Mouse (Mus musculus): ENCODE results near the gene Hist1h2af. TPM values are rescaled to one million over a fixed set of nuclear protein-coding genes. Genes with fewer than 3 reads are reported as not detected.
"Not testable (repeated sequence)": the region's sequence is repeated elsewhere in the genome, so short reads cannot be mapped to it uniquely, and the experiment has no call there.

The Hist1h2af gene
- polyA plus RNA-seq, 1 experiment: 98.1 TPM

DNA sequence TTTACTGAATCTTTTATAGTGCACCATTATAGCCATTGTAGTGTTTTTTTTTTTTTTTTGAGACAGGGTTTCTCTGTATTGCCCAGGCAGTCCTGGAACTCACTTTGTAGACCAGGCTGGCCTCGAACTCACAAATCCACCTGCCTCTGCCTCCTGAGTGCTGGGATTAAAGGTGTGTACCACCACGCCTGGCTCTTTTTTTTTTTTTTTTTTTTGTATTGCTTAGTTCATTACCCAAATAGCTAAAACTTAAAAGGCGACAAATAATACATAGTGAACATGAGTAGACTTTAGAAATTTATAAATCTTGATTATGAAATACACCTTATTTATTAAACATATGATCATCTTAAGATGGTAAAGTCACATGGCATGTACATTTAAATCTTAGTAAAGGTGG is 7.8 kb downstream of the Hist1h2af start:
- peaks cover 15% of the 10 kb centered on the region for H3K79me2 ChIP-seq (ENCODE audit: control insufficient read depth, insufficient read depth)
- H3K4me3 ChIP-seq (ENCODE audit: insufficient read depth, poor library complexity, severe bottlenecking): no peak overlapping the region
- TF ChIP-seq CEBPB (IDR thresholded peaks at IDR 0.05; ENCODE audit: low read depth) (no peak), MYOD1 (IDR thresholded peaks at IDR 0.05; ENCODE audit: control insufficient read depth, insufficient read length, low read depth) (no peak), USF1 (IDR thresholded peaks at IDR 0.05; ENCODE audit: low read depth) (no peak), CTCF (IDR thresholded peaks at IDR 0.05; ENCODE audit: control insufficient read depth, insufficient read depth, insufficient read length) (no peak), FOSL1 (IDR thresholded peaks at IDR 0.05; ENCODE audit: insufficient read depth, low read length, poor library complexity, severe bottlenecking) (no peak), MAX (IDR thresholded peaks at IDR 0.05) (no peak), MYOG (IDR thresholded peaks at IDR 0.05; ENCODE audit: control insufficient read depth, extremely low read depth, insufficient read length) (no peak)

DNA sequence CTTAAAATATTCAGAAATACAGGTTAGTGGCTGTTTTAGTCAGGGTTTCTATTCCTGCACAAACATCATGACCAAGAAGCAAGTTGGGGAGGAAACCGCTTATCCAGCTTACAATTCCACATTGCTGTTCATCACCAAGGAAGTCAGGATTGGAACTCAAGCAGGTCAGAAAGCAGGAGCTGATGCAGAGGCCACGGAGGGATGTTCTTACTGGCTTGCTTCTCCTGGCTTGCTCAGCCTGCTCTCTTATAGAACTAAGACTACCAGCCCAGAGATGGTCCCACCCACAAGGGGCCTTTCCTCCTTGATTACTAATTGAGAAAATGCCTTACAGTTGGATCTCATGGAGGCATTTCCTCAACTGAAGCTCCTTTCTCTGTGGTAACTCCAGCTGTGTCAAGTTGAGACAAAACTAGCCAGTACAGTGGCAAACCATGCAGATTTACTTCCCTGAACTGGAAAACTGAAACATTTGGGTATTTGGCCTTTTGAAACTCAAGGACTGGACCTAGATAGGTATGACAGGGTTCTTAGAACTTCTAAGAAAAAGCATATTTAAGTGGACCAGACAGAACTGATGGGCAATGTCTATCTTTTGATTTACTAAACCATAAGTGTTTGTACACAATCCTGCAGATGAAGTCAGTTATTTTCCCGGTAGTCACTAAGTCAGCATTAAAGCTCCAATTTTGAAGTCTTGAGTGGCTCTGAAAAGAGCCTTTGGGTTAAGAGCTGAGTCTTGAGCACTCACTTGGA is 8.7 kb downstream of the Hist1h2af start:
- not testable (repeated sequence) for H3K79me3 ChIP-seq (ENCODE audit: low read depth); H3K79me2 ChIP-seq (ENCODE audit: control insufficient read depth, insufficient read depth); H3K36me3 ChIP-seq (ENCODE audit: control insufficient read depth, insufficient read depth); H3K27me3 ChIP-seq (ENCODE audit: control insufficient read depth, insufficient read depth, insufficient read length)
- Histone ChIP-seq H3ac (ENCODE audit: control insufficient read depth, insufficient read length, low read depth) (peak overlapping the region; percentile 65), H3K4me3 (ENCODE audit: insufficient read depth, poor library complexity, severe bottlenecking) (peak overlapping the region; percentile 30)

More for the DNA sequence above, 7.8 kb downstream of the Hist1h2af start:
- no peaks in the 10 kb centered on the region for H3K36me3 ChIP-seq (ENCODE audit: control insufficient read depth, insufficient read depth)
- no peaks in the 10 kb centered on the region for H3K27me3 ChIP-seq (ENCODE audit: control insufficient read depth, insufficient read depth, insufficient read length)
- H3K79me3 ChIP-seq (ENCODE audit: low read depth): no peaks in the 10 kb centered on the region
- no peak overlapping the region for H3ac ChIP-seq (ENCODE audit: control insufficient read depth, insufficient read length, low read depth)

DNA sequence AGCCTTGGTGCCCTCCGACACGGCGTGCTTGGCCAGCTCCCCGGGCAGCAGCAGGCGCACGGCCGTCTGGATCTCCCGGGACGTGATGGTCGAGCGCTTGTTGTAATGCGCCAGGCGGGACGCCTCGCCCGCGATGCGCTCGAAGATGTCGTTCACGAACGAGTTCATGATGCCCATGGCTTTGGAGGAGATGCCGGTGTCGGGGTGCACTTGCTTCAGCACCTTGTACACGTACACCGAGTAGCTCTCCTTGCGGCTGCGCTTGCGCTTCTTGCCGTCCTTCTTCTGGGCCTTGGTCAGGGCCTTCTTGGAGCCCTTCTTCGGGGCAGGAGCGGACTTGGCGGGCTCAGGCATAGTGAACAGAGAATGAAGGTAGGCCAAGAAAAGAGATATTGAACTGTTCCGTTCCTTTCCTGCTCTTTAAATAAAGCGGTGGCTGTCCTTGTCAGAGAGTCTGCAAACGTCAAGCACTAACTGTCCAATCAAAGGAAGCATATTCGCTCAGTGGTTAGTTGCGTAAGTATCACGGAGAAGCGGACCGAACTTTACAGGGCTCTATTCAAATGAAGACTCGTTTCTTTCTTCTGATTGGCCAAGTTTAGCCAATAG is 9.4 kb downstream of the Hist1h2af start, which contains the start of gene Hist1h2bh:
Gene Hist1h2bh, minus strand, starts transcription at position 394 of the 609 bp plus-strand sequence.
- H3K27me3 ChIP-seq (ENCODE audit: control insufficient read depth, insufficient read depth, insufficient read length); H3K79me3 ChIP-seq (ENCODE audit: low read depth); H3K36me3 ChIP-seq (ENCODE audit: control insufficient read depth, insufficient read depth); H3K79me2 ChIP-seq (ENCODE audit: control insufficient read depth, insufficient read depth): not testable (repeated sequence)
- TF ChIP-seq CEBPB (IDR thresholded peaks at IDR 0.05; ENCODE audit: low read depth): peak; percentile 97
- H3K4me3 ChIP-seq (ENCODE audit: insufficient read depth, poor library complexity, severe bottlenecking): peak within 1 kb of the TSS; percentile 30
- H3ac ChIP-seq (ENCODE audit: control insufficient read depth, insufficient read length, low read depth): peak within 1 kb of the TSS; percentile 65

DNA sequence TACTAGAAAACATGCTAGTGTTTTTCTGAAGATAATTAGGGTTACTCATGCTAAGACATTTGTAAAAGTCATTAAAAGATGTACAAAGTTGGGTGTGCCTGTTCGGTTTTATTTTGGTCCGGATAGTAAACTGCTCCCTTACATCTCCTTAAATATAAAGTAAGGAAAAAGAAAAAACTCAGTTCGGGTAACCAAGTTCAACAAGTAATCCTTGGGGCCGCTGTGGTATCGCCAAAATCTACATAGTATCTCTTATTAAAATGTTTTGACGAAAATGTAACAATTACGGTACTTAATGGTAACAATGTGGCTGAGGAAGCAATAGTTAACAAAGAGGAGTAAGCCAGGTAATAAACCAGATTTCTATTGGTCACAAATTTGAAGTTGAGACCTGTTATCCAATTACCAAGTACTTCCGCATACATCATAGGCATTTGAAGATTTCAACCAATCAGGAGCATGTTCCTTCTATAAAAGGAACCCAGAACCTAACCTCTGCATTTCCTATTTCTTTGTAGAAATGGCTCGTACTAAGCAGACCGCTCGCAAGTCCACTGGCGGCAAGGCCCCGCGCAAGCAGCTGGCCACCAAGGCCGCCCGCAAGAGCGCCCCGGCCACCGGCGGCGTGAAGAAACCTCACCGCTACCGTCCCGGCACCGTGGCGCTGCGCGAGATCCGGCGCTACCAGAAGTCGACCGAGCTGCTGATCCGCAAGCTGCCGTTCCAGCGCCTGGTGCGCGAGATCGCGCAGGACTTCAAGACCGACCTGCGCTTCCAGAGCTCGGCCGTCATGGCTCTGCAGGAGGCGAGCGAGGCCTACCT is 10.5 kb downstream of the Hist1h2af start, which contains the start of gene Hist1h3f:
Gene Hist1h3f, plus strand, starts transcription at position 88 of the 822 bp plus-strand sequence.
- TF ChIP-seq MYOD1 (IDR thresholded peaks at IDR 0.05; ENCODE audit: control insufficient read depth, insufficient read length, low read depth) (no peak), MAX (IDR thresholded peaks at IDR 0.05) (no peak), CEBPB (IDR thresholded peaks at IDR 0.05; ENCODE audit: low read depth) (no peak), USF1 (IDR thresholded peaks at IDR 0.05; ENCODE audit: low read depth) (no peak), FOSL1 (IDR thresholded peaks at IDR 0.05; ENCODE audit: insufficient read depth, low read length, poor library complexity, severe bottlenecking) (no peak), MYOG (IDR thresholded peaks at IDR 0.05; ENCODE audit: control insufficient read depth, extremely low read depth, insufficient read length) (no peak), CTCF (IDR thresholded peaks at IDR 0.05; ENCODE audit: control insufficient read depth, insufficient read depth, insufficient read length) (no peak)
- Histone ChIP-seq H3K79me3 (ENCODE audit: low read depth) (no peaks in the 10 kb centered on the region), H3ac (ENCODE audit: control insufficient read depth, insufficient read length, low read depth) (peak within 1 kb of the TSS; percentile 65), H3K4me3 (ENCODE audit: insufficient read depth, poor library complexity, severe bottlenecking) (peak within 1 kb of the TSS; percentile 30), H3K79me2 (ENCODE audit: control insufficient read depth, insufficient read depth) (no peaks in the 10 kb centered on the region), H3K27me3 (ENCODE audit: control insufficient read depth, insufficient read depth, insufficient read length) (no peaks in the 10 kb centered on the region), H3K36me3 (ENCODE audit: control insufficient read depth, insufficient read depth) (no peaks in the 10 kb centered on the region)

DNA sequence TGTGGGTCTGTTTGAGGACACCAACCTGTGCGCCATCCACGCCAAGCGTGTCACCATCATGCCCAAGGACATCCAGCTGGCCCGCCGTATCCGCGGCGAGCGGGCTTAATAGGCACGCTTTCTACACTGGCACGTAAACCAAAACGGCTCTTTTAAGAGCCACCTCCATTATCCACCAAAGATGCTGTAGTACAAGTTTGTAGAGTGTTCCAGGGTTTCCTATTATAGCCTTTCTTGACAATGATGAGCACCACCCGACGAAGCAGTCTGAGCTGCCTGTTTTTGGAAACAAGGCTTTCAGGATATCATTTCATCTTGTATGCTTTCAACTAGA is 11.0 kb downstream of the Hist1h2af start:
- not testable (repeated sequence) for H3K27me3 ChIP-seq (ENCODE audit: control insufficient read depth, insufficient read depth, insufficient read length); H3K79me2 ChIP-seq (ENCODE audit: control insufficient read depth, insufficient read depth); H3K4me3 ChIP-seq (ENCODE audit: insufficient read depth, poor library complexity, severe bottlenecking); H3ac ChIP-seq (ENCODE audit: control insufficient read depth, insufficient read length, low read depth); H3K36me3 ChIP-seq (ENCODE audit: control insufficient read depth, insufficient read depth); H3K79me3 ChIP-seq (ENCODE audit: low read depth)

DNA sequence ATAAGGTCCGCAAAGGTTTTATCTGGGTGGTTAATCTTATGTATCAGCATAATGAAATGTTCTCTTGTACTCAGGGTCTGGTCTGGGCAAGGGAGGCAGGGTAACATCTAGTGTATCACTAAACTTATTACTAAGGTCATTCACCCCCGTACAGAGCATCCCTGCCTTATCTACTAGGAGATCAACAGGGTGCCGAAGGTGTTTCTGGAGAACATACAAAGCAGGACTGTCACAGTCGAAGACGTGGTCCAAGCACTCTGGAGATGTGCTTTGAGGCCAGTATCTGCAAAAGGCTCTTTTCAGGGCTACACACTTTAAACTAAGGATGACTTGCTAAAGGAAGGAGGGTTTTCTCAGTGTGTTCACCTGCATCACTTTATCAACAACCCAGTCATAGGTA is 13.0 kb downstream of the Hist1h2af start:
- no peak for TF ChIP-seq FOSL1 (IDR thresholded peaks at IDR 0.05; ENCODE audit: insufficient read depth, low read length, poor library complexity, severe bottlenecking)
- TF ChIP-seq USF1 (IDR thresholded peaks at IDR 0.05; ENCODE audit: low read depth): no peak
- no peak for TF ChIP-seq CEBPB (IDR thresholded peaks at IDR 0.05; ENCODE audit: low read depth)
- TF ChIP-seq MYOD1 (IDR thresholded peaks at IDR 0.05; ENCODE audit: control insufficient read depth, insufficient read length, low read depth): no peak
- H3K27me3 ChIP-seq (ENCODE audit: control insufficient read depth, insufficient read depth, insufficient read length): no peaks in the 10 kb centered on the region
- H3K79me3 ChIP-seq (ENCODE audit: low read depth): no peaks in the 10 kb centered on the region
- H3ac ChIP-seq (ENCODE audit: control insufficient read depth, insufficient read length, low read depth): no peak overlapping the region
- no peak overlapping the region for H3K4me3 ChIP-seq (ENCODE audit: insufficient read depth, poor library complexity, severe bottlenecking)
- no peaks in the 10 kb centered on the region for H3K36me3 ChIP-seq (ENCODE audit: control insufficient read depth, insufficient read depth)
- no peaks in the 10 kb centered on the region for H3K79me2 ChIP-seq (ENCODE audit: control insufficient read depth, insufficient read depth)

Data from C2C12 (cell line).